Mouse (Mus musculus) hindbrain, embryonic 15.5 days (tissue): ENCODE data around the gene Izumo2. TPM values are rescaled to one million over a fixed set of nuclear protein-coding genes. Genes with fewer than 3 reads are reported as not detected.

Experiments used
- ATAC-seq: fragments of 200-750 bp; cut with Nextera tagmentation; 2 replicates; pipeline ENCODE4 v1.8.0; 2017; ENCODE audit warnings: low read depth, moderate number of reproducible peaks, moderate TSS enrichment; ENCODE audit not compliant: low FRiP score
- H3K27ac ChIP-seq: fragments of 300-500 bp; sonication (generic); replicated peaks from 2 replicates; pipeline ENCODE4 v1.5.1; 2015; ENCODE audit warnings: mild to moderate bottlenecking, inconsistent platforms
- H3K27me3 ChIP-seq: fragments of 300-500 bp; sonication (generic); 2 replicates; pipeline ENCODE4 v1.6.1; 2015; ENCODE audit warnings: control low read depth, inconsistent platforms
- H3K36me3 ChIP-seq: fragments of 300-500 bp; sonication (generic); 2 replicates; pipeline ENCODE4 v1.6.1; 2015; ENCODE audit warnings: control low read depth, inconsistent platforms
- H3K4me1 ChIP-seq: fragments of 300-500 bp; sonication (generic); replicated peaks from 2 replicates; pipeline ENCODE4 v1.6.1; 2015; ENCODE audit warnings: control low read depth, inconsistent platforms
- H3K4me2 ChIP-seq: fragments of 300-500 bp; sonication (generic); 2 replicates; pipeline ENCODE4 v1.6.1; 2015; ENCODE audit warnings: moderate library complexity, mild to moderate bottlenecking, inconsistent platforms
- H3K4me3 ChIP-seq: fragments of 300-500 bp; sonication (generic); 2 replicates; pipeline ENCODE4 v1.5.1; 2015; ENCODE audit warnings: mild to moderate bottlenecking, inconsistent platforms
- H3K9ac ChIP-seq: fragments of 300-500 bp; sonication (generic); 2 replicates; pipeline ENCODE4 v1.6.1; 2015; ENCODE audit warnings: inconsistent platforms
- H3K9me3 ChIP-seq: fragments of 300-500 bp; sonication (generic); 2 replicates; pipeline ENCODE4 v1.6.1; 2016; ENCODE audit warnings: control low read depth, inconsistent platforms
- WGBS: fragments of 180-500 bp; shearing (Covaris S2); methylation state at CpG from one replicate; pipeline ENCODE4 v1.1.7; 2015; 5-methylcytosine and 5-hydroxymethylcytosine counted together
- polyA plus RNA-seq: library from polyadenylated mRNA; unstranded; fragments of >200 nt; fragmentation: Nextera tagmentation; extraction: Ambion mirVana; gene quantifications from 2 replicates; pipeline ENCODE4 v1.2.1, GENCODE M21; 2015

Gene Izumo2
- polyA plus RNA-seq, 1 experiment from 2014 or later: not detected

GRCm38 (mm10) chr7:44676126-44676525, 32.4 kb upstream of the Izumo2 start:
- Histone ChIP-seq H3K36me3 (no peaks in the 10 kb centered on the region), H3K4me2 (no peak overlapping the region), H3K9ac (no peak overlapping the region), H3K27ac (no peak overlapping the region), H3K4me1 (peaks cover 3% of the 10 kb centered on the region), H3K4me3 (no peak overlapping the region), H3K27me3 (peaks cover 10% of the 10 kb centered on the region; the same call in 1 of the 2 replicates), H3K9me3 (no peaks in the 10 kb centered on the region)
- ATAC-seq: no peak
- WGBS: 47% methylated on average over 4 of the region's 4 CpGs

DNA sequence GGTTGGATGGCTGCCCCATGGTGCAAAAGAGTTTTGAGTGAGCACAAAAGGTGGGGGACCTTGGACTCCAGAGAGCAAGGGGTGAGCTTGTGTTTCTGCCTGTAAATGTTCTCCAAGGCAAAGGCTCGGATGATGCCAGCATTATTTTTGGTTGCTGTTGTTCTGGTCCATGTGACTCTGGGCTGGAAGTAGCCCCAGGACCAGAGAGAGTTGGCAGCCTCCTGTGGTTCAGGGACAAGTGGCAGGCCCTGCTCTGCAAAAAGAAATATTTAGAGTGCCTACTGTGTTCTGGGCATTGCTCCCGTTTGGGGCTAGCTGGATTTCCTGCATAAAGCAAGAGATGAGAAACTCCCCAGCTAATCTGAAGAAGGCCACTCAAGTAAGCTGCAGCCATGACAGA, 31.9 kb upstream of the Izumo2 start:
- no peak overlapping the region for H3K9ac ChIP-seq
- no peaks in the 10 kb centered on the region for H3K9me3 ChIP-seq
- H3K4me3 ChIP-seq: no peak overlapping the region
- H3K4me1 ChIP-seq: no peaks in the 10 kb centered on the region
- no peaks in the 10 kb centered on the region for H3K36me3 ChIP-seq
- H3K27ac ChIP-seq: 0 out of 2 replicates have a peak overlapping the region, but pooled peaks have one; percentile 20
- H3K4me2 ChIP-seq: no peak overlapping the region
- ATAC-seq: 0 out of 2 replicates have a peak, but pooled peaks have one; percentile 42
- 51% methylated on average over 2 of the region's 2 CpGs for WGBS
- H3K27me3 ChIP-seq: peaks cover 10% of the 10 kb centered on the region; the same call in 1 of the 2 replicates

GRCm38 (mm10) chr7:44683656-44684055, 24.9 kb upstream of the Izumo2 start:
- Histone ChIP-seq H3K9ac (no peak overlapping the region), H3K9me3 (no peaks in the 10 kb centered on the region), H3K4me3 (no peak overlapping the region), H3K27me3 (no peaks in the 10 kb centered on the region), H3K36me3 (no peaks in the 10 kb centered on the region), H3K4me1 (peaks cover 13% of the 10 kb centered on the region; the same call in 1 of the 2 replicates), H3K27ac (no peak overlapping the region), H3K4me2 (no peak overlapping the region)
- 87% methylated on average over 8 of the region's 8 CpGs for WGBS
- no peak for ATAC-seq

DNA sequence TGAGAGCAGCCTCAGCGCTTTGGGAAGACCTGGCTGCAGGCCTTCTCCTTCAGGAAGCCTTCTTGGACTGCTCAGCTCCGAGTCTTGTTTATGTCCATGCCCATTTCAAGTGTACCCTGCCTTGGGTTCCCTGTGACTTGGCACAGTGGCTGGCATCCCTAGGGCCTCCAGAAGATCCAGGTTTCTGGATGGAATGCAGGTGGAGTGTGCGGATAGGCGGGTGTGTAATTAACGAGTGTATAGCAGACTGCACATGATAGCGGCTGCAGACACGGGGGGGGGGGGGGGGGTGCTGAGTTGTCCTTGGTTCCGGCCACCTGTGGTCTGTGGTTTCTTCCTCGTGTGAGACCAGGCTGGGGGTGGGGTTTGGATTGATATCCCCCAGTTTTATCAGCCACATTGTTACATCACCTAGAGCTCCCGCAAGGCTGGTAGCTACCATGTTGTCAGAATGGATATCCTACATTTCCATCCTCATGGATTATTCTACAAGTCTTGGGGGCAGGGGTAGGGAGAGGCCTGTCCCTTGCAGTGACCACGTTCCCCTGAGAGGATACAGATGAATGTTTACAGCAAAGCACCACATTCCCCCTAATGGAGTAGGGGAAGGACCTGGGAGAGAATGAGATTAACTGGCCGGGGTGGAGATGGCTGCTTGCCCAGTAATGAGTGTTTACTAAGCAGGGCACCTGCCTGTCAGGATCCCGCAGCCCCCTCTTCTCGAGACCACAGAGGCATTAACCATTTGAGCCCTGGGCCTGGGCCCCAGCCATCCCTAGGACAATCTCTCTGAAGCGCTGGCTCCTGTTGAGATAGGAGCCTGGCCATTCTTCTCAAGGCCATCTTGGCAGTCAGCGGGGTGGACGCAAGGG, 22.8 kb upstream of the Izumo2 start:
- Histone ChIP-seq H3K4me1 (peaks cover 13% of the 10 kb centered on the region; the same call in 1 of the 2 replicates), H3K9me3 (no peaks in the 10 kb centered on the region), H3K27me3 (no peaks in the 10 kb centered on the region), H3K27ac (no peak overlapping the region), H3K36me3 (no peaks in the 10 kb centered on the region), H3K9ac (no peak overlapping the region), H3K4me2 (no peak overlapping the region), H3K4me3 (no peak overlapping the region)
- 0 out of 2 replicates have a peak, but pooled peaks have one; percentile 59 for ATAC-seq
- 54% methylated on average over 17 of the region's 17 CpGs for WGBS

DNA sequence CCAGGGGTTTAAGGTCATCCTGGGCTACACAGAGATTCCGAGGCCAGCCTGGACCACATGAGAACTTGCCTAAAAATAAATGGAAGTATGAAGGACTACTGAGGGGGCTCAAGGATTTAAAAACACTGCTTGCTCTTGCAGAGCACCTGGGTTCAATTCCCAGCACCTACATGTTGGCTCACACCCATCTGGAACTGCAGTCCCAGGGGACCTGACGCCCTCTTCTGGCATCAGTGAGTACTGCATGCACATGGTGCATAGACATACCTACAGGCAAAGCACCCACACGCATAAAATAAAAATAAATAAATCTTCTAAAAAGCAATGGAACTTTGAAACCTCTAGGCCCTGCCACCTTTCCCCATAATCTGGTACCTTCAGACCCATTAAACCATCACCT, 19.7 kb upstream of the Izumo2 start:
- Histone ChIP-seq H3K9me3 (no peaks in the 10 kb centered on the region), H3K4me1 (peaks cover 13% of the 10 kb centered on the region; the same call in 1 of the 2 replicates), H3K4me3 (no peak overlapping the region), H3K4me2 (no peak overlapping the region), H3K27me3 (no peaks in the 10 kb centered on the region), H3K36me3 (no peaks in the 10 kb centered on the region), H3K27ac (no peak overlapping the region), H3K9ac (no peak overlapping the region)
- 73% methylated on average over 3 of the region's 3 CpGs for WGBS
- ATAC-seq: no peak

DNA sequence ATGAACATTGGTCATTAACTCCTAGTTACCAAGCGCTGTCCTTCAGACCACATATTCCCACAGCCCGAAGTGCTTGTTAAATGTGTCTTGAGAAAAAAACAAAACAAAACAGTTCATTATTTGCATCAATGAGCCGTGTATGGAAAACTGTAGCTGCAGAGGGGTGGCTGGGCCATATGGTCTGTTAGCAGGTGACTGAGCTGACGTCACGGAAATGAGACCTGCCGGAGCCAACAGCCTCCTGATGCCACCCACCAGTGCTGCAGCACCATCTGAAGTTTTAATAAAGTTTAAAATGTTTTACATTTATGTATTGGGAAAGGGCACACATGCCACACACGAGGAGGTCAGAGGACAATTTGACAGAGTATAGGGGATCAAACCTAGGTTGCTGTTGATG, 19.2 kb upstream of the Izumo2 start:
- H3K36me3 ChIP-seq: no peaks in the 10 kb centered on the region
- 86% methylated on average over 7 of the region's 7 CpGs for WGBS
- ATAC-seq: no peak
- H3K9me3 ChIP-seq: no peaks in the 10 kb centered on the region
- peaks cover 13% of the 10 kb centered on the region; the same call in 1 of the 2 replicates for H3K4me1 ChIP-seq
- no peaks in the 10 kb centered on the region for H3K27me3 ChIP-seq
- H3K27ac ChIP-seq: no peak overlapping the region
- no peak overlapping the region for H3K9ac ChIP-seq
- H3K4me3 ChIP-seq: no peak overlapping the region
- H3K4me2 ChIP-seq: no peak overlapping the region

GRCm38 (mm10) chr7:44693427-44694175, 14.9 kb upstream of the Izumo2 start:
- no peaks in the 10 kb centered on the region for H3K9me3 ChIP-seq
- 78% methylated on average over 10 of the region's 10 CpGs for WGBS

GRCm38 (mm10) chr7:44695223-44695622, 13.3 kb upstream of the Izumo2 start:
- H3K36me3 ChIP-seq: no peaks in the 10 kb centered on the region
- no peak overlapping the region for H3K27ac ChIP-seq
- no peak overlapping the region for H3K4me3 ChIP-seq
- H3K4me1 ChIP-seq: peaks cover 7% of the 10 kb centered on the region; the same call in 1 of the 2 replicates
- no peak overlapping the region for H3K9ac ChIP-seq
- H3K27me3 ChIP-seq: 0 out of 2 replicates have a peak, but pooled peaks cover 5% of the 10 kb centered on the region
- no peak overlapping the region for H3K4me2 ChIP-seq
- 90% methylated on average over 4 of the region's 4 CpGs for WGBS
- ATAC-seq: no peak
- no peaks in the 10 kb centered on the region for H3K9me3 ChIP-seq

More at GRCm38 (mm10) chr7:44693427-44694175, 14.9 kb upstream of the Izumo2 start:
- H3K4me2 ChIP-seq: no peak overlapping the region
- H3K27me3 ChIP-seq: 0 out of 2 replicates have a peak, but pooled peaks cover 5% of the 10 kb centered on the region
- H3K36me3 ChIP-seq: no peaks in the 10 kb centered on the region
- no peak for ATAC-seq
- H3K9ac ChIP-seq: no peak overlapping the region
- H3K27ac ChIP-seq: no peak overlapping the region
- H3K4me3 ChIP-seq: no peak overlapping the region
- H3K4me1 ChIP-seq: peaks cover 7% of the 10 kb centered on the region; the same call in 1 of the 2 replicates

DNA sequence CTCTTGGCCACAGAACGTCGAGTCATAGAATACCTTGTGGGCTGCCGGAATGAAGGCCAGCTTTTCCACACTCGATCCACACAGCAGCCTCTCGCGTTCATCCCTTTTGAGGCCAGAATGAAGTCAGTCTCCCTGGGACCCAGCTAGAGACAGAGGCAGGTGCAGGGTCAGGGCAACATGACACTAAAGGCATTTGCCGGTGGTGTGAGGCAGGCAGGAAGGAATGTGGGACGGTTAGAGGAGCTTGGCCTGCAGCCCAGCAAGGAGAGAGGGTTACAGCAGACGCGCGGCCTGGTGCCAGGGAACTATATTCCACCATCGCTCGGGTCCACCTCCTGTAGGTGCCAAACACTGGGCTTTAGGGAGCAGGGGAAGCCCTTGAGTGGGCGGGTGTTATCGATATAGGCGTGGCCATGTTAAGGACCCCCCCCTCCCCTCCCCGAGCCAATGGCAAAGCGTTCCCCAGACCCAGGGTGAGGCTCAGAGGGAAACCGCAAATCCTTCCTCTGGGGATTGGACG, 11.3 kb upstream of the Izumo2 start:
- WGBS: 17% methylated on average over 20 of the region's 20 CpGs
- 0 out of 2 replicates have a peak, but pooled peaks cover 5% of the 10 kb centered on the region for H3K27me3 ChIP-seq
- ATAC-seq: peak; percentile 42; the same call in 1 of the 2 replicates
- peaks cover 7% of the 10 kb centered on the region; the same call in 1 of the 2 replicates for H3K4me1 ChIP-seq
- H3K9me3 ChIP-seq: no peaks in the 10 kb centered on the region
- no peak overlapping the region for H3K9ac ChIP-seq
- H3K36me3 ChIP-seq: no peaks in the 10 kb centered on the region
- no peak overlapping the region; the same call in 1 of the 2 replicates for H3K27ac ChIP-seq
- peak overlapping the region; percentile 13; the same call in 1 of the 2 replicates for H3K4me2 ChIP-seq
- H3K4me3 ChIP-seq: no peak overlapping the region

GRCm38 (mm10) chr7:44697980-44698379, 10.6 kb upstream of the Izumo2 start:
- peaks cover 7% of the 10 kb centered on the region; the same call in 1 of the 2 replicates for H3K4me1 ChIP-seq
- no peak overlapping the region for H3K4me2 ChIP-seq
- no peaks in the 10 kb centered on the region for H3K9me3 ChIP-seq
- H3K27me3 ChIP-seq: 0 out of 2 replicates have a peak, but pooled peaks cover 5% of the 10 kb centered on the region
- no peak overlapping the region for H3K4me3 ChIP-seq
- 66% methylated on average over 7 of the region's 7 CpGs for WGBS
- no peak overlapping the region for H3K9ac ChIP-seq
- no peaks in the 10 kb centered on the region for H3K36me3 ChIP-seq
- ATAC-seq: no peak
- no peak overlapping the region for H3K27ac ChIP-seq

DNA sequence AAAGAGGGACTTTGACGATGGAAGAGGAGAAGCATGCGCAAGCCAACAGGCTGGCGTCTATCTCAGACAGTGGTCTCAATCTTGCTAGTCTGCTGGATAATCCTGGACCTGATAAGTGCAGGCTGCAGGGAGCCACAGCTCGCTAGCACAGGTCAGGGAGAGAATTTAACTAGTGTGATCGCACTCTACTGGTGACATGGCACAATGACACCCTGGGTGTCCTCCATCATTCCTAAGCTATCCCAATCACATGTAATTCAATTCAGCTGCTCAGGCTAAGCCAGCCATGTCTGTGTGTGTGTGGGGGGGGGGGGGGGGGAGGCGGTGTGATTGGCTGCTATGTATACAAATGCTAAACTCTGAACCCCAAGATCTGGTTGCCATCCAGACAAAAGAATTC, 6.6 kb upstream of the Izumo2 start:
- peak; percentile 71; the same call in 1 of the 2 replicates for ATAC-seq
- Histone ChIP-seq H3K4me1 (peaks cover 7% of the 10 kb centered on the region; the same call in 1 of the 2 replicates), H3K9ac (no peak overlapping the region), H3K4me3 (no peak overlapping the region), H3K9me3 (no peaks in the 10 kb centered on the region), H3K27ac (no peak overlapping the region), H3K27me3 (0 out of 2 replicates have a peak, but pooled peaks cover 5% of the 10 kb centered on the region), H3K36me3 (no peaks in the 10 kb centered on the region), H3K4me2 (no peak overlapping the region)
- 10% methylated on average over 5 of the region's 6 CpGs for WGBS
